Mouse (Mus musculus) heart, postnatal 0 days (tissue): Measurements from ENCODE around the gene Wdfy1. TPM values are rescaled to one million over a fixed set of nuclear protein-coding genes. Genes with fewer than 3 reads are reported as not detected.

Experiments
- ATAC-seq: fragments of 200-750 bp; cut with Nextera tagmentation; 2 replicates; pipeline ENCODE4 v1.8.0; 2017; ENCODE audit warnings: low read depth, moderate number of reproducible peaks, moderate library complexity; ENCODE audit not compliant: insufficient read depth
- DNase-seq: peaks from one replicate; pipeline ENCODE4 v3.0.0-alpha.2; 2016; ENCODE audit warnings: low spot score
- H3K27ac ChIP-seq: fragments of 300-500 bp; sonication (generic); 2 replicates; pipeline ENCODE4 v1.5.1; 2014; ENCODE audit warnings: low read depth, mild to moderate bottlenecking
- H3K27me3 ChIP-seq: fragments of 300-500 bp; sonication (generic); 2 replicates; pipeline ENCODE4 v1.6.1; 2014; ENCODE audit warnings: low read length, mixed read lengths; ENCODE audit not compliant: control insufficient read depth, insufficient read depth
- H3K36me3 ChIP-seq: fragments of 300-500 bp; sonication (generic); replicated peaks from 2 replicates; pipeline ENCODE4 v1.6.1; 2014; ENCODE audit warnings: low read length, mixed read lengths; ENCODE audit not compliant: control insufficient read depth, insufficient read depth
- H3K4me1 ChIP-seq: fragments of 300-500 bp; sonication (generic); 2 replicates; pipeline ENCODE4 v1.6.1; 2014; ENCODE audit warnings: antibody characterized with exemption; ENCODE audit not compliant: control insufficient read depth, insufficient read depth
- H3K4me2 ChIP-seq: fragments of 300-500 bp; sonication (generic); 2 replicates; pipeline ENCODE4 v1.6.1; 2014; ENCODE audit warnings: low read depth, mild to moderate bottlenecking, low read length, moderate library complexity
- H3K4me3 ChIP-seq: fragments of 300-500 bp; sonication (generic); 2 replicates; pipeline ENCODE4 v1.5.1; 2014; ENCODE audit warnings: low read depth, low read length
- H3K9ac ChIP-seq: fragments of 300-500 bp; sonication (generic); replicated peaks from 2 replicates; pipeline ENCODE4 v1.6.1; 2014; ENCODE audit warnings: low read depth, low read length, mixed read lengths
- H3K9me3 ChIP-seq: fragments of 300-500 bp; sonication (generic); replicated peaks from 2 replicates; pipeline ENCODE4 v1.6.1; 2016; ENCODE audit warnings: low read length; ENCODE audit not compliant: control insufficient read depth
- CTCF ChIP-seq: IDR thresholded peaks from 2 replicates; pipeline ENCODE4 v1.5.1; 2016; ENCODE audit warnings: antibody characterized with exemption, control low read depth, low read depth
- EP300 ChIP-seq: IDR thresholded peaks from 2 replicates; pipeline ENCODE4 v1.6.1; 2016; ENCODE audit warnings: antibody characterized with exemption, low read depth
- WGBS: fragments of 180-500 bp; shearing (Covaris S2); extraction: QIAGEN DNeasy Blood & Tissue Kit; methylation state at CpG from one replicate; pipeline ENCODE4 v1.1.7; 2014; 5-methylcytosine and 5-hydroxymethylcytosine counted together
- polyA plus RNA-seq: library from polyadenylated mRNA; unstranded; fragments of >200 nt; fragmentation: Nextera tagmentation; extraction: Ambion mirVana; gene quantifications from 2 replicates; pipeline ENCODE4 v1.2.1, GENCODE M21; 2015
- total RNA-seq: library from RNA; depleted of rRNA; stranded (reverse); fragments of >200 nt; gene quantifications from 2 replicates; pipeline ENCODE4 v1.2.3, GENCODE M21; 2014; ENCODE audit warnings: low replicate concordance

Wdfy1 gene
- total and polyA plus RNA-seq, 2 experiments from 2014 or later: 33.2 to 35.0 TPM

- 0 out of 2 replicates have a peak, but pooled peaks cover 22% of the 10 kb centered on the region for H3K4me1 ChIP-seq
- H3K9ac ChIP-seq: no peak overlapping the region
- TF ChIP-seq CTCF (no peak), EP300 (no peak)
- peak overlapping the region; percentile 90 for H3K4me3 ChIP-seq
- no peaks in the 10 kb centered on the region for H3K27me3 ChIP-seq
- H3K4me2 ChIP-seq: peak overlapping the region; percentile 82
- DNase-seq: no peak
- H3K27ac ChIP-seq: no peak overlapping the region
- no peaks in the 10 kb centered on the region for H3K36me3 ChIP-seq
- 38% methylated on average over 16 of the region's 16 CpGs for WGBS
- H3K9me3 ChIP-seq: no peaks in the 10 kb centered on the region
- ATAC-seq: no peak
Observed at GRCm38 (mm10) chr1:79762282-79763250, 13.4 kb downstream of the Wdfy1 start.

DNA sequence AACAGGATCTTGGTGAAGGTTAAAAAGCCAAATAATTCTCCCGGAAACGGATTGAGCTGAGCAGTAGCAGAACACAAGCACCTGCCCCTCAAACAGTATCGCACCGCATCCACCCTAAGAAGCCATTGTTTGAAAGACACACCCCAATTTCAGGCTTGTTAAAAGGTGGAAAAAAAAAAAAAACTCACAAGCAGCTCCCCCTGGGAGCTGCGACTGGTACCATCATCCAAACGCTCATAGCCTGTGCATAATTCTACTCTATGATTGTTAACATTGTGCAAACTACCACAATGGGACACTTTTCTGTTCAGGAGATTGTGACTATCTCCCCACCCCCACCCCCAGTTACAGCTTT, 14.0 kb downstream of the Wdfy1 start:
- 2% methylated on average over 6 of the region's 6 CpGs for WGBS
- TF ChIP-seq CTCF: no peak
- TF ChIP-seq EP300: no peak
- ATAC-seq (no peak), DNase-seq (no peak)
- H3K4me3 ChIP-seq: peak overlapping the region; percentile 90
- H3K36me3 ChIP-seq: no peaks in the 10 kb centered on the region
- peak overlapping the region; percentile 84; the same call in 1 of the 2 replicates for H3K9ac ChIP-seq
- H3K27ac ChIP-seq: no peak overlapping the region
- H3K9me3 ChIP-seq: no peaks in the 10 kb centered on the region
- no peaks in the 10 kb centered on the region for H3K27me3 ChIP-seq
- H3K4me2 ChIP-seq: peak overlapping the region; percentile 82
- H3K4me1 ChIP-seq: peaks cover 25% of the 10 kb centered on the region; the same call in 1 of the 2 replicates

- peak; percentile 81 for DNase-seq
- peak overlapping the region; percentile 90 for H3K4me3 ChIP-seq
- under 1% methylated on average over 65 of the region's 65 CpGs for WGBS
- H3K36me3 ChIP-seq: no peaks in the 10 kb centered on the region
- no peaks in the 10 kb centered on the region for H3K27me3 ChIP-seq
- peak; percentile 94 for ATAC-seq
- H3K9ac ChIP-seq: peak overlapping the region; percentile 84
- peak overlapping the region; percentile 82 for H3K4me2 ChIP-seq
- H3K4me1 ChIP-seq: peaks cover 31% of the 10 kb centered on the region; the same call in 1 of the 2 replicates
- no peaks in the 10 kb centered on the region for H3K9me3 ChIP-seq
- TF ChIP-seq CTCF (no peak), EP300 (no peak)
- H3K27ac ChIP-seq: peak overlapping the region; percentile 47; the same call in 1 of the 2 replicates
Observed at GRCm38 (mm10) chr1:79761106-79761916, 14.6 kb downstream of the Wdfy1 start.

GRCm38 (mm10) chr1:79760656-79761055, 15.3 kb downstream of the Wdfy1 start:
- 0 out of 2 replicates have a peak, but pooled peaks have one; percentile 3 for ATAC-seq
- DNase-seq: no peak

DNA sequence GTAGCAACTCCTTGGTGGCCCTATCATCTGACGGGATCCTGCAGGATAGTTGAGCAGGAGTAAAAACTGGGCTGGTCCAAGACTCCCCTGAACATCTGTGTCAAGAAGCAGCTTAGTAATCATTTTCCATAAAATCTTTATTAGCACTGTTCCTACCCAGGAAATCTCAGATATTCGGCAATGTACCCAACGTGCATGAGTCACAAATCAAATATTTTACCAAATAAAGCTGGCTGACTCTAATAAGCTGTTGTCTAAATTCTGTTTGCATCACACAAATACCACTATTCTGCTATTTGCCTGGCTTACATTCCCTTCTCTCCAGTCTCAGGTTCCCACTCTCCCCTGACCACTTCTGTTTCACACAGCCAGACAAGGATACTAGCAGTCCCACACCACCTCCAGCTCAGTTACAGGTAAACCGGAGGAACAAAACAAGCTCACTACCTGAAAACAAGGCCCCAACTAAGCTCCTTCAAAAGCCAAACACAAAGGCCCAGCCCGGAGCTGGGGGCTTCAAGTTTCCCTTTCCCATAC, 16.4 kb downstream of the Wdfy1 start:
- H3K4me3 ChIP-seq: no peak overlapping the region
- peaks cover 32% of the 10 kb centered on the region; the same call in 1 of the 2 replicates for H3K4me1 ChIP-seq
- H3K27ac ChIP-seq: no peak overlapping the region
- H3K9me3 ChIP-seq: no peaks in the 10 kb centered on the region
- ATAC-seq (no peak), DNase-seq (no peak)
- H3K36me3 ChIP-seq: no peaks in the 10 kb centered on the region
- no peak for TF ChIP-seq CTCF
- TF ChIP-seq EP300: no peak
- 71% methylated on average over 5 of the region's 5 CpGs for WGBS
- H3K4me2 ChIP-seq: no peak overlapping the region; the same call in 1 of the 2 replicates
- H3K9ac ChIP-seq: no peak overlapping the region
- H3K27me3 ChIP-seq: no peaks in the 10 kb centered on the region

More at GRCm38 (mm10) chr1:79760656-79761055, 15.3 kb downstream of the Wdfy1 start:
- TF ChIP-seq CTCF (no peak), EP300 (no peak)
- Histone ChIP-seq H3K4me2 (peak overlapping the region; percentile 82), H3K27ac (no peak overlapping the region), H3K36me3 (no peaks in the 10 kb centered on the region), H3K9ac (peak overlapping the region; percentile 84), H3K4me1 (peaks cover 32% of the 10 kb centered on the region; the same call in 1 of the 2 replicates), H3K27me3 (no peaks in the 10 kb centered on the region), H3K4me3 (peak overlapping the region; percentile 90), H3K9me3 (no peaks in the 10 kb centered on the region)
- 10% methylated on average over 11 of the region's 11 CpGs for WGBS
